Mouse (Mus musculus) limb, embryonic 12.5 days (tissue): Measurements from ENCODE around the gene Rabep2. TPM values are rescaled to one million over a fixed set of nuclear protein-coding genes. Genes with fewer than 3 reads are reported as not detected.
"Not testable (repeated sequence)": the region's sequence is repeated elsewhere in the genome, so short reads cannot be mapped to it uniquely, and the experiment has no call there.

Experiments
- ATAC-seq: fragments of 200-750 bp; cut with Nextera tagmentation; 2 replicates; pipeline ENCODE4 v1.8.0; 2017; ENCODE audit warnings: low read depth, moderate TSS enrichment; ENCODE audit not compliant: insufficient number of reproducible peaks, insufficient read depth, low FRiP score, low TSS enrichment
- H3K27ac ChIP-seq: fragments of 300-500 bp; sonication (generic); 2 replicates; pipeline ENCODE4 v1.5.1; 2016; ENCODE audit warnings: mild to moderate bottlenecking, moderate library complexity
- H3K27me3 ChIP-seq: fragments of 300-500 bp; sonication (generic); 2 replicates; pipeline ENCODE4 v1.6.1; 2016; ENCODE audit warnings: mild to moderate bottlenecking, moderate library complexity
- H3K36me3 ChIP-seq: fragments of 300-500 bp; sonication (generic); 2 replicates; pipeline ENCODE4 v1.6.1; 2016; ENCODE audit warnings: mild to moderate bottlenecking, moderate library complexity
- H3K4me1 ChIP-seq: fragments of 300-500 bp; sonication (generic); replicated peaks from 2 replicates; pipeline ENCODE4 v1.6.1; 2016
- H3K4me2 ChIP-seq: fragments of 300-500 bp; sonication (generic); 2 replicates; pipeline ENCODE4 v1.6.1; 2016; ENCODE audit warnings: mild to moderate bottlenecking, moderate library complexity
- H3K4me3 ChIP-seq: fragments of 300-500 bp; sonication (generic); replicated peaks from 2 replicates; pipeline ENCODE4 v1.5.1; 2016; ENCODE audit warnings: mild to moderate bottlenecking
- H3K9ac ChIP-seq: fragments of 300-500 bp; sonication (generic); replicated peaks from 2 replicates; pipeline ENCODE4 v1.6.1; 2016; ENCODE audit warnings: mild to moderate bottlenecking, moderate library complexity
- H3K9me3 ChIP-seq: fragments of 300-500 bp; sonication (generic); 2 replicates; pipeline ENCODE4 v1.6.1; 2016; ENCODE audit warnings: mild to moderate bottlenecking, moderate library complexity
- WGBS: fragments of 180-500 bp; shearing (Covaris S2); methylation state at CpG from one replicate; pipeline ENCODE4 v1.1.7; 2016; 5-methylcytosine and 5-hydroxymethylcytosine counted together
- polyA plus RNA-seq: library from polyadenylated mRNA; unstranded; fragments of >200 nt; fragmentation: Nextera tagmentation; extraction: Ambion mirVana; gene quantifications from 2 replicates; pipeline ENCODE4 v1.2.1, GENCODE M21; 2016

The Rabep2 gene
- polyA plus RNA-seq, 1 experiment from 2014 or later: 37.1 TPM

GRCm38 (mm10) chr7:126472713-126473112, 44.2 kb downstream of the Rabep2 start:
- no peak overlapping the region for H3K4me3 ChIP-seq

GRCm38 (mm10) chr7:126473470-126474086, 45.0 kb downstream of the Rabep2 start:
- no peak overlapping the region for H3K27ac ChIP-seq
- H3K36me3 ChIP-seq: peaks cover 45% of the 10 kb centered on the region
- peaks cover 19% of the 10 kb centered on the region for H3K4me1 ChIP-seq
- H3K27me3 ChIP-seq: no peaks in the 10 kb centered on the region
- 89% methylated on average over 9 of the region's 9 CpGs for WGBS
- peak overlapping the region; percentile 93 for H3K4me2 ChIP-seq
- no peak for ATAC-seq
- peak overlapping the region; percentile 91 for H3K4me3 ChIP-seq
- no peaks in the 10 kb centered on the region for H3K9me3 ChIP-seq
- H3K9ac ChIP-seq: peak overlapping the region; percentile 96

More at GRCm38 (mm10) chr7:126472713-126473112, 44.2 kb downstream of the Rabep2 start:
- WGBS: 94% methylated on average over 16 of the region's 16 CpGs
- Histone ChIP-seq H3K36me3 (peaks cover 54% of the 10 kb centered on the region), H3K27me3 (no peaks in the 10 kb centered on the region), H3K9ac (no peak overlapping the region; the same call in 1 of the 2 replicates), H3K9me3 (no peaks in the 10 kb centered on the region), H3K27ac (no peak overlapping the region), H3K4me1 (peaks cover 19% of the 10 kb centered on the region), H3K4me2 (no peak overlapping the region)
- ATAC-seq: no peak

GRCm38 (mm10) chr7:126474486-126474955, 46.0 kb downstream of the Rabep2 start:
- peaks cover 36% of the 10 kb centered on the region for H3K36me3 ChIP-seq
- 2% methylated on average over 27 of the region's 27 CpGs for WGBS
- H3K4me3 ChIP-seq: peak overlapping the region; percentile 91
- peaks cover 19% of the 10 kb centered on the region for H3K4me1 ChIP-seq
- ATAC-seq: peak; percentile 24; the same call in 1 of the 2 replicates
- peak overlapping the region; percentile 93 for H3K4me2 ChIP-seq
- H3K27me3 ChIP-seq: no peaks in the 10 kb centered on the region
- peak overlapping the region; percentile 92 for H3K27ac ChIP-seq
- H3K9ac ChIP-seq: peak overlapping the region; percentile 96
- H3K9me3 ChIP-seq: no peaks in the 10 kb centered on the region

GRCm38 (mm10) chr7:126474993-126475581, 46.5 kb downstream of the Rabep2 start, which contains the start of gene Sh2b1:
Gene Sh2b1, minus strand, starts transcription at chr7:126475424.
- H3K36me3 ChIP-seq: peaks cover 30% of the 10 kb centered on the region
- no peaks in the 10 kb centered on the region for H3K27me3 ChIP-seq
- peak within 1 kb of the TSS; percentile 93 for H3K4me2 ChIP-seq
- peaks cover 19% of the 10 kb centered on the region for H3K4me1 ChIP-seq
- ATAC-seq: peak; percentile 91
- peak within 1 kb of the TSS; percentile 92 for H3K27ac ChIP-seq
- H3K4me3 ChIP-seq: peak within 1 kb of the TSS; percentile 91
- no peaks in the 10 kb centered on the region for H3K9me3 ChIP-seq
- under 1% methylated on average over 53 of the region's 53 CpGs for WGBS
- H3K9ac ChIP-seq: peak within 1 kb of the TSS; percentile 96

- Histone ChIP-seq H3K4me1 (0 out of 2 replicates have a peak, but pooled peaks cover 9% of the 10 kb centered on the region), H3K27me3 (no peaks in the 10 kb centered on the region), H3K9me3 (peaks cover 6% of the 10 kb centered on the region; the same call in 1 of the 2 replicates), H3K36me3 (no peaks in the 10 kb centered on the region), H3K4me3 (no peak overlapping the region), H3K27ac (no peak overlapping the region), H3K9ac (no peak overlapping the region), H3K4me2 (no peak overlapping the region)
- ATAC-seq: no peak
- WGBS: 22% methylated on average over 5 of the region's 5 CpGs
Observed at GRCm38 (mm10) chr7:126481699-126482098, 53.1 kb downstream of the Rabep2 start.

GRCm38 (mm10) chr7:126482392-126482871, 53.9 kb downstream of the Rabep2 start:
- H3K27ac ChIP-seq: peak overlapping the region; percentile 76
- peaks cover 6% of the 10 kb centered on the region; the same call in 1 of the 2 replicates for H3K9me3 ChIP-seq
- peak overlapping the region; percentile 62 for H3K4me2 ChIP-seq
- peak overlapping the region; percentile 55 for H3K9ac ChIP-seq
- ATAC-seq: peak; percentile 57
- 0% methylated on average over 23 of the region's 23 CpGs for WGBS
- no peaks in the 10 kb centered on the region for H3K27me3 ChIP-seq
- H3K4me3 ChIP-seq: peak overlapping the region; percentile 33
- no peaks in the 10 kb centered on the region for H3K36me3 ChIP-seq
- 0 out of 2 replicates have a peak, but pooled peaks cover 9% of the 10 kb centered on the region for H3K4me1 ChIP-seq

GRCm38 (mm10) chr7:126487052-126487483, 58.5 kb downstream of the Rabep2 start, which contains the start of gene Tufm:
Gene Tufm, plus strand, starts transcription at chr7:126487361.
- H3K36me3 ChIP-seq: peaks cover 34% of the 10 kb centered on the region
- peak within 1 kb of the TSS; percentile 68 for H3K9ac ChIP-seq
- no peaks in the 10 kb centered on the region for H3K27me3 ChIP-seq
- peak within 1 kb of the TSS; percentile 70 for H3K4me3 ChIP-seq
- peak within 1 kb of the TSS; percentile 90 for H3K4me2 ChIP-seq
- peak; percentile 88 for ATAC-seq
- under 1% methylated on average over 32 of the region's 32 CpGs for WGBS
- peak within 1 kb of the TSS; percentile 64 for H3K27ac ChIP-seq
- H3K9me3 ChIP-seq: no peaks in the 10 kb centered on the region
- peaks cover 16% of the 10 kb centered on the region for H3K4me1 ChIP-seq

- WGBS: 17% methylated on average over 25 of the region's 25 CpGs
Observed at GRCm38 (mm10) chr7:126487617-126488385, 59.2 kb downstream of the Rabep2 start.

GRCm38 (mm10) chr7:126491005-126491404, 62.4 kb downstream of the Rabep2 start:
- no peak overlapping the region for H3K9ac ChIP-seq
- no peak for ATAC-seq
- no peak overlapping the region for H3K4me2 ChIP-seq
- peaks cover 74% of the 10 kb centered on the region for H3K36me3 ChIP-seq
- H3K9me3 ChIP-seq: no peaks in the 10 kb centered on the region
- WGBS: 84% methylated on average over 1 of the region's 1 CpGs
- H3K4me1 ChIP-seq: peaks cover 7% of the 10 kb centered on the region
- H3K27ac ChIP-seq: no peak overlapping the region
- H3K4me3 ChIP-seq: no peak overlapping the region
- no peaks in the 10 kb centered on the region for H3K27me3 ChIP-seq

More at GRCm38 (mm10) chr7:126487617-126488385, 59.2 kb downstream of the Rabep2 start:
- H3K4me1 ChIP-seq: peaks cover 10% of the 10 kb centered on the region
- 0 out of 2 replicates have a peak overlapping the region, but pooled peaks have one; percentile 50 for H3K27ac ChIP-seq
- not testable (repeated sequence) for H3K9me3 ChIP-seq, H3K27me3 ChIP-seq, ATAC-seq
- H3K36me3 ChIP-seq: peaks cover 42% of the 10 kb centered on the region
- H3K9ac ChIP-seq: peak overlapping the region; percentile 68
- H3K4me3 ChIP-seq: peak overlapping the region; percentile 70
- peak overlapping the region; percentile 90 for H3K4me2 ChIP-seq

- Histone ChIP-seq H3K9me3 (no peaks in the 10 kb centered on the region), H3K4me3 (no peak overlapping the region), H3K36me3 (peaks cover 83% of the 10 kb centered on the region), H3K4me2 (no peak overlapping the region), H3K27me3 (no peaks in the 10 kb centered on the region), H3K9ac (no peak overlapping the region; the same call in 1 of the 2 replicates), H3K4me1 (peaks cover 7% of the 10 kb centered on the region), H3K27ac (peak overlapping the region; percentile 23; the same call in 1 of the 2 replicates)
- no peak for ATAC-seq
- 56% methylated on average over 11 of the region's 11 CpGs for WGBS
Observed at GRCm38 (mm10) chr7:126491973-126492372, 63.4 kb downstream of the Rabep2 start.
